Mouse (Mus musculus) stomach, embryonic 15.5 days (tissue): ENCODE data around the gene Adamts4. TPM values are rescaled to one million over a fixed set of nuclear protein-coding genes. Genes with fewer than 3 reads are reported as not detected.

ENCODE experiments used
- ATAC-seq: fragments of 200-750 bp; cut with Nextera tagmentation; 2 replicates; pipeline ENCODE4 v1.8.0; 2017; ENCODE audit warnings: low read depth, moderate number of reproducible peaks, moderate TSS enrichment; ENCODE audit not compliant: insufficient read depth, low FRiP score
- H3K27ac ChIP-seq: fragments of 300-500 bp; sonication (generic); 2 replicates; pipeline ENCODE4 v1.5.1; 2015; ENCODE audit warnings: mild to moderate bottlenecking, inconsistent platforms
- H3K27me3 ChIP-seq: fragments of 300-500 bp; sonication (generic); replicated peaks from 2 replicates; pipeline ENCODE4 v1.6.1; 2015; ENCODE audit warnings: inconsistent platforms
- H3K36me3 ChIP-seq: fragments of 300-500 bp; sonication (generic); 2 replicates; pipeline ENCODE4 v1.6.1; 2015; ENCODE audit warnings: inconsistent platforms
- H3K4me1 ChIP-seq: fragments of 300-500 bp; sonication (generic); 2 replicates; pipeline ENCODE4 v1.6.1; 2015; ENCODE audit warnings: inconsistent platforms
- H3K4me2 ChIP-seq: fragments of 300-500 bp; sonication (generic); 2 replicates; pipeline ENCODE4 v1.6.1; 2015; ENCODE audit warnings: mild to moderate bottlenecking, inconsistent platforms
- H3K4me3 ChIP-seq: fragments of 300-500 bp; sonication (generic); replicated peaks from 2 replicates; pipeline ENCODE4 v1.5.1; 2015; ENCODE audit warnings: inconsistent platforms
- H3K9ac ChIP-seq: fragments of 300-500 bp; sonication (generic); 2 replicates; pipeline ENCODE4 v1.6.1; 2015; ENCODE audit warnings: inconsistent platforms
- H3K9me3 ChIP-seq: fragments of 300-500 bp; sonication (generic); 2 replicates; pipeline ENCODE4 v1.6.1; 2016; ENCODE audit warnings: inconsistent platforms
- WGBS: fragments of 180-500 bp; shearing (Covaris S2); methylation state at CpG from one replicate; pipeline ENCODE4 v1.1.7; 2015; 5-methylcytosine and 5-hydroxymethylcytosine counted together
- polyA plus RNA-seq: library from polyadenylated mRNA; unstranded; fragments of >200 nt; fragmentation: Nextera tagmentation; extraction: Ambion mirVana; gene quantifications from 2 replicates; pipeline ENCODE4 v1.2.1, GENCODE M21; 2015

Adamts4 gene
- polyA plus RNA-seq, 1 experiment from 2014 or later, result 8.8 TPM

DNA sequence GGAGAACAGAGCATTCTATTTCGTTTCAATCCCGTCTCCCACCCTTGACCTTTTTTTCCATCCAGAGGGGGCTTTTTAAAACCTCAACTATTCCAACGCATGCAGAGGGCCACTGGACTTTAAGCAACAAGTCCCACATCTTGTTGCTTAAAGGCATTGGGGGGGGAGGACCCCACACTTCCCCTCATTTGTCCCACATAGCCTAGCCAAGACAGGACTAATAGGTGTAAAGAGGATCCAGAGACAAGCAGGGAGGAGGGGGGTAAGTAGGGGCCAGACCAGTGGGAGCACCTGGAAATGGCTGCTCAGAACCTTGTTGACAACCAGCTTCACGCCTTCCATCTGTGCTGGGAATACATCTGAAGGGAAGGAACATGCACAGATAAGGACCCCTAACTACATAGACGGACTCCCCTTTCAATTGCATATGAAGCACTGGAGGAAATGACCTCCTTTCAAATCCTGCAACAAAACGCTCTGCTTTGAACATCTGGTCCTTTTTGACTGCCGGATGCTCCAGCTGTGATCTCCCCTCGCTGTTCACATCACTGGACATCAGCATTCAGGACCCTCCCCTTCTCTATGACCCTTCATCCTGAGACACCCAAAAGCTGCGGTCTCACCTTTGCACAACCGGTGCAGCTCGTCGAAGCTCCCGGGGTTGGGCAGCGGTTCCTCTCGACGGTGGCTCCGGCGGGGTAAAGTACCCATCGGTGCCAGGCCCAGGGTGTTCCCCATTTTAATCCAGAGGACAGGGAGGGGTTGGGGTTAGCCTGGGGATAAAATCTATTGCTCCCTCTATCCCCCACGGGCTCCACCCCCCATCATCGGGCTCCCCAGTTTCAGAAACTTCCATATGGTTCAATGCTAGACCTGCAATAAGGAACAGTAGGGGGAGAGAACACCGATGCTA is 28.7 kb upstream of the Adamts4 start:
- ATAC-seq, result no peak
- Histone ChIP-seq H3K27ac (peak overlapping the region; percentile 3; the same call in 1 of the 2 replicates), H3K36me3 (peaks cover 6% of the 10 kb centered on the region; the same call in 1 of the 2 replicates), H3K9ac (peak overlapping the region; percentile 20; the same call in 1 of the 2 replicates), H3K4me1 (peaks cover 10% of the 10 kb centered on the region), H3K27me3 (no peaks in the 10 kb centered on the region), H3K4me2 (peak overlapping the region; percentile 84), H3K9me3 (no peaks in the 10 kb centered on the region), H3K4me3 (peak overlapping the region; percentile 59)
- 4% methylated on average over 22 of the region's 22 CpGs for whole genome bisulfite sequencing

DNA sequence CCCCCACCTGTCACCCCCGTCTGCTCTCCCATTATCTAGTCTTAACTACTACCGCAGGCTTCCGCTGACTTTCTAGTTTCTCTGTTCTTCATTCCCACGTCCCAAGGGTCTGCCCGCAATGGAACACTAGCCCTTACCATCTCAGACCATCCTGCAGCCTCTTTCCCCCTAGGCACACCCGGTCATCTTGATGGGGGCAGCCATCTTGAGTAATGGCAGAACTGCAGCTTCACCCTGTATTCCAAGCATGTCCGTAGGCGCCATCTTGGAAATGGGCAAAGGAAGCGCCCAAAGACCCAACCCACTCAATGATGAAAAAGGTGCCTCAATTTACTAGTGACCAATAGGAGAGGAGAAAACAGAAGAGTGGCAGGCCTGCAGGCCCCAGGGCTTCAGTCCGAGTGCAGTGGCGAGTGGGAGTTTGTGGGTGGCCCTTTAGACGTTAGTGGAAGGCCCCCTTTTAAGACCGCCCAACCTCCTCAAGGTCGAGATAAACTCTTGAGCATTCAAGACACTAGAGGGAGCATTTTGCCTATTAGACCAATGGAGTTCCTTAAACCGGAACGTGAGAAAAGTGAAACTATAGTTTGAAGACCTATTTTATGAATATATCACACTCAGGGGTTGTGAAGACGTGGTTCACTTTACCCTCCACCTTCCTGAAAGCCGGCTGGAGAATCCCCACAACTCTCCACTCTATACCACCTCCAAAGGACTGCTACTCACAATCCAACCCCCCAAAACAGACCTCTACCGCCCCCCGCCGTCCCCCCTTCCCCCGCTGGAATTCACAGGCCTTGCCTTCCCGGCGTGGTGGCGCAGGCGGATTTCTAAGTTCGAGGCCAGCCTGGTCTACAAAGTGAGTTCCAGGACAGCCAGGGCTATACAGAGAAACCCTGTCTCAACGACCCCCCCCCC is 27.7 kb upstream of the Adamts4 start, which contains the start of gene Tomm40l:
TSS of gene Tomm40l (minus strand) at position 277 of the 918 bp plus-strand sequence.
- Histone ChIP-seq H3K4me2 (peak within 1 kb of the TSS; percentile 84), H3K4me1 (peaks cover 10% of the 10 kb centered on the region), H3K4me3 (peak within 1 kb of the TSS; percentile 59), H3K27ac (peak within 1 kb of the TSS; percentile 92), H3K36me3 (peaks cover 6% of the 10 kb centered on the region; the same call in 1 of the 2 replicates), H3K27me3 (no peaks in the 10 kb centered on the region), H3K9me3 (no peaks in the 10 kb centered on the region), H3K9ac (peak within 1 kb of the TSS; percentile 46; the same call in 1 of the 2 replicates)
- ATAC-seq, result peak; percentile 98
- WGBS, result 4% methylated on average over 28 of the region's 28 CpGs

DNA sequence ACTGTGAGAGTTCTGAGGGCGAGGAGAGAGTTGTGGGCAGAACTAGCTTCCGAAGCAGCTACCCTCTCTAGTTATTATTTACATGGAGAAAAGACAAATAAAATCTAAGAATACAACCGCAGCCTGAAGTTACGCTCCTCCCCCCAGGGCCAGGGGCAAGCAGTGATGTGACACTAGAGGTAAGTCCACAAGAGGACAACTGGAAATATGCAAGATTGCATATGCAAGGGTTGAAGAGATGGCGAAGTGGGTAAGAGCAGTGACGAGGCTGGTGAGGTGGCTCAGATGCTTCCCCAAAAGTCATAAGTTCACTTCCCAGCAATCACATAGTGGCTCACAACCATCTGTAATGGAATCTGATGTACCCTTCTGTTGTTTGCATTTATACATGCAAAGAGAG is 27.1 kb upstream of the Adamts4 start:
- WGBS, result 76% methylated on average over 6 of the region's 6 CpGs
- H3K27ac ChIP-seq, result peak overlapping the region; percentile 92
- H3K4me1 ChIP-seq, result peaks cover 10% of the 10 kb centered on the region
- ATAC-seq, result no peak
- peak overlapping the region; percentile 59 for H3K4me3 ChIP-seq
- peaks cover 6% of the 10 kb centered on the region; the same call in 1 of the 2 replicates for H3K36me3 ChIP-seq
- no peaks in the 10 kb centered on the region for H3K27me3 ChIP-seq
- H3K4me2 ChIP-seq, result peak overlapping the region; percentile 49
- no peak overlapping the region for H3K9ac ChIP-seq
- no peaks in the 10 kb centered on the region for H3K9me3 ChIP-seq

DNA sequence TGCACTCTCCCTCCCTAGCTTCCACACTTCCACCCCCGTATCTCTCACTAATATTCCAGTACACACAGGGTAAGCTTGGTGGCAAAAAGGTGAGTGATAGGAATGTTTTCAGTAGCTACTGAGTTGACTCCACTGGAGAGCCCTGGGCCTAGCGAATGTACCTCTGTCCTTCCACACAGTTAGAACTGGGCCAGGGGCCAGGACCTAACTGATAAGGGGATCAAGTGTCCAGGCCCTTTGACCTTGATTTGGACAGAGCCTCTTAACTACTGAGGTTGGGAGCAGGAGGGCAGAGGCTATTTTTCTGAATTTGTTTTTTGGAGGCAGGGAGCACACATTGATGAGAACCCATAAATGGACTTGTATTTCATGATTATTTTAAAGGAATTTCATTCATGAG is 26.4 kb upstream of the Adamts4 start:
- H3K4me2 ChIP-seq, result no peak overlapping the region
- no peaks in the 10 kb centered on the region for H3K27me3 ChIP-seq
- H3K9me3 ChIP-seq, result no peaks in the 10 kb centered on the region
- ATAC-seq, result no peak
- no peak overlapping the region for H3K4me3 ChIP-seq
- no peak overlapping the region for H3K9ac ChIP-seq
- WGBS, result 65% methylated on average over 2 of the region's 2 CpGs
- peaks cover 10% of the 10 kb centered on the region for H3K4me1 ChIP-seq
- H3K27ac ChIP-seq, result no peak overlapping the region
- peaks cover 6% of the 10 kb centered on the region; the same call in 1 of the 2 replicates for H3K36me3 ChIP-seq

DNA sequence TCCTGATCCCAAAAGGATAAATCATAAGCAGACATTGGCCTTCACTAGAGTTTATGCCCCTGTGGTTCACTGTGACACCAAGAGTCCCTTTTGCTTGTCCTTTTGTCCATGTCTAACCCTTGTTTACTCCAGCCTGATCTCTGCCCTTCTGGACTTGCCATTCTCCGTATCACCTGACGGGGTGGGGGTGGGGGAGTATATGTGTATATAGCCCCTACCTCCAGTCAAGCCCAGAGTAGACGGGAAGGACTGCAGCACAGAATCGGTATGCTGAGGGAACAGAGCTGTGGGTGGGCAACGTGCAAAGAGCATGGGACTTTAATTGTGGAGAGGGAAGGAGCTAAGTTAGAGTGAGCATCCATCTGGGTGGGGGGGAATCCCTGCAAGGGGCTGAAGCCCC is 25.4 kb upstream of the Adamts4 start, which contains the start of gene Apoa2:
TSS of gene Apoa2 (plus strand) at position 198 of the 400 bp plus-strand sequence.
- 70% methylated on average over 5 of the region's 5 CpGs for WGBS
- Histone ChIP-seq H3K9ac (no peak within 1 kb of the TSS), H3K4me1 (peaks cover 10% of the 10 kb centered on the region), H3K36me3 (no peaks in the 10 kb centered on the region), H3K27me3 (no peaks in the 10 kb centered on the region), H3K4me3 (no peak within 1 kb of the TSS), H3K27ac (no peak within 1 kb of the TSS), H3K9me3 (no peaks in the 10 kb centered on the region), H3K4me2 (no peak within 1 kb of the TSS)
- ATAC-seq, result no peak

DNA sequence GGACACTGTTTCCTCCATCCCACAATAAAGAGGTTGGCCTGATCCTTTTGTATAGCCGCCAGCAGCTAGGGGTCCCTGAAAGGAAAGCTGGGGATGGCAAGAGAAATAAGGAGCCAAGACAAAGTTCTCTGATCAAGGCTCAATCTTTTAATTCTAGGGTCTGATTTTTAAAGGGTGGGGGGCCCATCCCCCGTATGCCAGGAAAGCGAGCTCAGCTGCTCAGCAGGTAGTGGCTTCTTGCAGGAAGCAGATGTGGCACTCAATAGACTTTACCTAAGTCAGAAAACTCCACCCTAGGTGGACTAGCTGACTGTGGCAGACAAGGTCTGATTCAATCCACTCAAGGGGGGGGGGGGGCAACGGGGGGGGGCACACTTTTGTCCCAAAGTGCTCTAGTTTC is 23.4 kb upstream of the Adamts4 start:
- no peaks in the 10 kb centered on the region for H3K36me3 ChIP-seq
- no peak overlapping the region for H3K4me2 ChIP-seq
- no peaks in the 10 kb centered on the region for H3K27me3 ChIP-seq
- no peaks in the 10 kb centered on the region for H3K9me3 ChIP-seq
- H3K27ac ChIP-seq, result no peak overlapping the region
- WGBS, result 53% methylated on average over 4 of the region's 4 CpGs
- no peak overlapping the region for H3K4me3 ChIP-seq
- ATAC-seq, result no peak
- H3K4me1 ChIP-seq, result peaks cover under 1% of the 10 kb centered on the region
- H3K9ac ChIP-seq, result no peak overlapping the region

DNA sequence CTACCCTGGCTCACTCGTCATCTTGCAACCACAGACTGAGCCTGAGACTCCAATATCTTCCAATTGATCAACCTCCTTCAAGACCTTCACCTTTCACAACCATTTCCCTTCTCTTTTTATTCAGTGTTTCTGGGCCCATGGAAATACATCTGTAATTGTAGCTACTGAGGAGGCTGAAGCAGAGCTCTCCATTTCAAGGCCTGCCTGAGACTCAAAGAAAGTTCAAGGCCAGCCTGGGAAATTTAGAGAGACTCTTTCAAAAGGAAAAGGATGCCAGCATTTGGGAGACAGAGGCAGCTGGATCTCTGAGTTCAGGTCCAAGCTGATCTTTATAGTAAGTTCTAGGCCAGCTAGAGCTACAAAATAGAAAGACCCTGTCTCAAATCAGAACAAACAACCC is 22.3 kb upstream of the Adamts4 start:
- Histone ChIP-seq H3K4me1 (no peaks in the 10 kb centered on the region), H3K9me3 (no peaks in the 10 kb centered on the region)
- no peak for ATAC-seq

DNA sequence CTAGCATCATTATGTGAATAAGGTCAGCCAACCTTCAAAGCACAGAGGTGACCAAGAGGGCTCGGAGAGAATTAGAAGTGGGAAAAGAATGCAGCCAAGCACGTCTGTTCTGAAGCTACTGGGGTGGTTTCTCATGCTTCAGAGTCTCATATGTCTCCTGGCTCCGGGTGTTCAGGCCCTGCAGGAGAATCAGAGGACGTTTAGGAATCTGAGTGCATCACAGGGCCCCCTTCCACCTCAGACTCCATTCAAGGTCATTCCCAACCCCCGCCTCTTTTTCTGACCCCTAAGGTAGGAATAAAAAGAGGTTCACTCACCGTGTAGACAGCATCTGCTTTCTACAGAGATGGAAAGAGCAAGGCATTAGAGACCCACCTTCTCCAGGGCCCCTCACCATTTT is 20.5 kb upstream of the Adamts4 start:
- no peak overlapping the region for H3K9ac ChIP-seq
- H3K27me3 ChIP-seq, result no peaks in the 10 kb centered on the region
- WGBS, result 61% methylated on average over 6 of the region's 6 CpGs
- H3K4me1 ChIP-seq, result no peaks in the 10 kb centered on the region
- H3K4me3 ChIP-seq, result no peak overlapping the region
- no peak for ATAC-seq
- H3K4me2 ChIP-seq, result no peak overlapping the region
- no peaks in the 10 kb centered on the region for H3K9me3 ChIP-seq
- H3K27ac ChIP-seq, result no peak overlapping the region
- H3K36me3 ChIP-seq, result peaks cover 9% of the 10 kb centered on the region

More for the DNA sequence above, 22.3 kb upstream of the Adamts4 start:
- Histone ChIP-seq H3K4me2 (no peak overlapping the region), H3K36me3 (no peaks in the 10 kb centered on the region), H3K27me3 (no peaks in the 10 kb centered on the region), H3K27ac (no peak overlapping the region), H3K9ac (no peak overlapping the region), H3K4me3 (no peak overlapping the region)
- 84% methylated on average over 1 of the region's 1 CpGs for WGBS

DNA sequence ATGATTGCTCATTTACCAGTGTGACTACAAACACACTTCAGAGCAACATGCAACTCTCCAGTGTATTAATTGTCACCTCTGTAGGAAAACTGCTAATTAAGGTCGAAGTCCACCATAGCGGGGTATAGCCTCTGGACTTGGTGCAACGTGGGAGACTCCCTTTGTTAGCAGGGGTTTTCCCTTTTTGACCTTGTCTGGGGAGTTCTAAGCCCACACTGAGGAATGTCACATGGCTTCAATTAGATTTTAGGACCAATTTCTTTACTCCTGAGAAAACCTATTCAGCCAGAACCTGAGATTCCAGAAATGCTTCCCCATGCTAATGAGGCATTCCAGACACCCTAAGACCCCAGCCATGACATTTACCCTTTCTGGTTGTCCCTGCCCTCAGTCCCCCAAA is 20.0 kb upstream of the Adamts4 start:
- Histone ChIP-seq H3K27me3 (no peaks in the 10 kb centered on the region), H3K9me3 (no peaks in the 10 kb centered on the region), H3K4me3 (no peak overlapping the region), H3K27ac (no peak overlapping the region), H3K4me1 (no peaks in the 10 kb centered on the region), H3K36me3 (peaks cover 14% of the 10 kb centered on the region), H3K4me2 (no peak overlapping the region), H3K9ac (no peak overlapping the region)
- no peak for ATAC-seq
- WGBS, result 67% methylated on average over 3 of the region's 3 CpGs

DNA sequence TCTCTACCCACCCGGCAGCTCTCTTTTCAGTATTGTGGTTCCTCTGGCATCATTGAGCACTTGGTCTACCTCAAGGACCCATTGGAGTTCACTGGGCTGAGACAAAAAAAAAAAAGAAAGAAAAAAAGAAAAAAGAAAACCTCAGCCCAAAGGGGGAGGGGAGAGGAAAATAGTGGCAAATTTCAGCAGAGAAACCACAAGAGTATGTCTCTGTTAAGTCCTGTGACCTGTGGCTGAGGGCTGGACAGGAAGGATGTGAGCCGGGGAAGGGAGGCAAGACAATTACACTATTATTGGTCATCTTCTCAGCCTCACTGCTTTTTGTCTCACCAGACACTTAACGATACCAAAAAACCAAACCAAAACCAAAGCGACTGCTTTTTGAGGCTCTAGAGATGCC is 18.4 kb upstream of the Adamts4 start:
- Histone ChIP-seq H3K9me3 (no peaks in the 10 kb centered on the region), H3K4me3 (no peak overlapping the region), H3K9ac (no peak overlapping the region), H3K27me3 (no peaks in the 10 kb centered on the region), H3K36me3 (peaks cover 27% of the 10 kb centered on the region), H3K4me1 (no peaks in the 10 kb centered on the region), H3K27ac (no peak overlapping the region), H3K4me2 (no peak overlapping the region)
- ATAC-seq, result no peak
- WGBS, result 68% methylated on average over 4 of the region's 4 CpGs

DNA sequence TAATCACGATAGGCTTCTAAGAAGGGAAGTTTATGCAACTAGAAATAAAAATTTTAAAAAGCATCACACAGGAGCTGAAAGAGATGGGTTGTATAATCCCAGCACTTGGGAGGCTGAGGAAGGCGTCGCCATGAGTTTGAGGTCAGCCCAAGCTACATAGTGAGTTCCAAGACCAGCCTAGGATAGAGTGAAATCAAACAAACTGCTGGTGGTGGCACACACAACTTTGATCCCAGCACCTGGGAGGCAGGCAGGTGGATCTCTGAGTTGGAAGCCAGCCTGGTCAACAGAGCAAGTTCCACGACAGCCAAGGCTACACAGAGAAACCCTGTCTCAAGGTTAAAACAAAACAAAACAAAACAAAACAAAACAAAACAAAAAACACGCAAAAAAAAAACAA is 17.9 kb upstream of the Adamts4 start:
- Histone ChIP-seq H3K4me2 (no peak overlapping the region), H3K4me1 (no peaks in the 10 kb centered on the region), H3K36me3 (peaks cover 32% of the 10 kb centered on the region), H3K27me3 (no peaks in the 10 kb centered on the region), H3K9ac (no peak overlapping the region), H3K4me3 (no peak overlapping the region), H3K27ac (no peak overlapping the region), H3K9me3 (no peaks in the 10 kb centered on the region)
- no peak for ATAC-seq
- 82% methylated on average over 5 of the region's 5 CpGs for WGBS
